Mouse (Mus musculus) neural tube, embryonic 15.5 days (tissue): ENCODE results near the gene Gm8797. TPM values are rescaled to one million over a fixed set of nuclear protein-coding genes. Genes with fewer than 3 reads are reported as not detected.
"Not testable (repeated sequence)": the region's sequence is repeated elsewhere in the genome, so short reads cannot be mapped to it uniquely, and the experiment has no call there.

Experiments used
- ATAC-seq: fragments of 200-750 bp; cut with Nextera tagmentation; 2 replicates; pipeline ENCODE4 v1.8.0; 2017; ENCODE audit warnings: mild to moderate bottlenecking, moderate TSS enrichment, moderate library complexity; ENCODE audit not compliant: low FRiP score
- H3K27ac ChIP-seq: fragments of 300-500 bp; sonication (generic); replicated peaks from 2 replicates; pipeline ENCODE4 v1.5.1; 2015; ENCODE audit warnings: mild to moderate bottlenecking, inconsistent platforms
- H3K27me3 ChIP-seq: fragments of 300-500 bp; sonication (generic); replicated peaks from 2 replicates; pipeline ENCODE4 v1.6.1; 2015; ENCODE audit warnings: inconsistent platforms
- H3K36me3 ChIP-seq: fragments of 300-500 bp; sonication (generic); 2 replicates; pipeline ENCODE4 v1.6.1; 2015; ENCODE audit warnings: inconsistent platforms
- H3K4me1 ChIP-seq: fragments of 300-500 bp; sonication (generic); 2 replicates; pipeline ENCODE4 v1.6.1; 2015; ENCODE audit warnings: inconsistent platforms
- H3K4me2 ChIP-seq: fragments of 300-500 bp; sonication (generic); 2 replicates; pipeline ENCODE4 v1.6.1; 2015; ENCODE audit warnings: inconsistent platforms, mild to moderate bottlenecking, moderate library complexity
- H3K4me3 ChIP-seq: fragments of 300-500 bp; sonication (generic); replicated peaks from 2 replicates; pipeline ENCODE4 v1.5.1; 2015; ENCODE audit warnings: mild to moderate bottlenecking, inconsistent platforms
- H3K9ac ChIP-seq: fragments of 300-500 bp; sonication (generic); replicated peaks from 2 replicates; pipeline ENCODE4 v1.6.1; 2015; ENCODE audit warnings: mild to moderate bottlenecking, inconsistent platforms
- H3K9me3 ChIP-seq: fragments of 300-500 bp; sonication (generic); replicated peaks from 2 replicates; pipeline ENCODE4 v1.6.1; 2016; ENCODE audit warnings: inconsistent platforms
- WGBS: fragments of 180-500 bp; shearing (Covaris S2); methylation state at CpG from one replicate; pipeline ENCODE4 v1.1.7; 2015; ENCODE audit warnings: mixed read lengths; 5-methylcytosine and 5-hydroxymethylcytosine counted together
- polyA plus RNA-seq: library from polyadenylated mRNA; unstranded; fragments of >200 nt; fragmentation: Nextera tagmentation; extraction: Ambion mirVana; gene quantifications from 2 replicates; pipeline ENCODE4 v1.2.1, GENCODE M21; 2015

Gene Gm8797
- 13.8 and 19.1 TPM in 2 replicates for polyA plus RNA-seq

- not testable (repeated sequence) for ATAC-seq, H3K9me3 ChIP-seq, H3K36me3 ChIP-seq, H3K9ac ChIP-seq, H3K4me1 ChIP-seq, H3K4me2 ChIP-seq, H3K27ac ChIP-seq, H3K27me3 ChIP-seq, H3K4me3 ChIP-seq
- WGBS: 96% methylated on average over 9 of the region's 9 CpGs
Measured at GRCm38 (mm10) chr3:5750506-5750905, at the start of gene Gm8797. Gene Gm8797, plus strand, starts transcription at chr3:5750806.

DNA sequence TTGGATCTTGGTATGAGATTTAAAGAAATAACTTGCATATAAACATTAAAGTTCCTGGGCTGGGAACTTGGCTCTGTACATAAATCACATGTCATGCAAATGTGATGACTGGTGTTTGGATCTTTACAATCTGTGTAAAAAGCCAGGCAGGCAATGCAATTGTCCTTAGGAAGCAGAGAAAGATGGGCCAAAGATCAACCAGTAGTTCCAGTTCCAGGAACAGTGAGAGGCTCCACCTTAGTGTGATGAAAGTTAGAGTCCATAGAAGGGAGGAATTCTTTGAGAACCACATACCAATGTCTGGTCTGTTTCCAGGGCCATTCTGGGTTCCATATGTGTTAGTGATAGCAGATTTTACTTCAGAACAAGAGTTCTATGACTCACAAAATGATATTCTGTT is 36.1 kb upstream of the Gm8797 start:
- H3K4me1 ChIP-seq: no peaks in the 10 kb centered on the region
- no peak overlapping the region for H3K9ac ChIP-seq
- H3K4me2 ChIP-seq: no peak overlapping the region
- no peak overlapping the region for H3K27ac ChIP-seq
- no peaks in the 10 kb centered on the region for H3K9me3 ChIP-seq
- no peak for ATAC-seq
- H3K27me3 ChIP-seq: no peaks in the 10 kb centered on the region
- no peak overlapping the region for H3K4me3 ChIP-seq
- H3K36me3 ChIP-seq: no peaks in the 10 kb centered on the region

GRCm38 (mm10) chr3:5732931-5733330 is 17.7 kb upstream of the Gm8797 start:
- Histone ChIP-seq H3K36me3 (no peaks in the 10 kb centered on the region), H3K4me3 (no peak overlapping the region), H3K9ac (no peak overlapping the region), H3K27me3 (no peaks in the 10 kb centered on the region), H3K4me2 (no peak overlapping the region), H3K9me3 (no peaks in the 10 kb centered on the region), H3K4me1 (no peaks in the 10 kb centered on the region), H3K27ac (no peak overlapping the region)
- no peak for ATAC-seq

DNA sequence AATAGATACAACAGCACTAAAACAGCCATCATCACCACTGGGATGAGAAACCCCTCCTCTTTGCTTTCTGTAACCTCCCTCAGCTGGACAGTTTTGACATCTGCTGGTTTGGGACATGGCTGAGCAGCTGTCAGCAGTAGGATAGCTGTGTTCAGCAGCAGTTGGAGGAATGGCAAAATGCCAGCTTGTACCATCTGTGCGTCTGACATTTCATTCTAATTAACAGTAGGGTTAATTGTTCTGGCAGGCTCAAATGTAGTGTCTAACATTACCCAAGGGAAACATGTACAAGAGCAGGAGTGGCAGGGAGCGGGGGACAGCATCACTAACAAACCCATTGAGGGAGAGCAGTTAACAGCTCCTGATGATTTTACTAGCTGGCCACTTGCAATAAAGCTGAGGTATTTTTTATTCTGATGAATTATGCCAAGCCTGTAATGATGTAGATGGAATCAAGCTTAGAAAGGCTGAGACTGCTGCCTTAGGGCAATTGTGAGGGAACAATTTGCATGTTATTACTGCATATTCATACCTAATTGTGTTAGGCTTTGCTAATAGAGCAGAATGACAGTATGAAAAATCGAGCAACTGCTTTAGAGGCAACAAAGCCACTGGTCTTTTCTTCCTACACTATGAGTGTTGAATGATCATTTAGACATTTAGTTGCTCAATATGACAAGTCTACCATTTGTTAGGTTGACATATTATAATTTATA is 4.3 kb downstream of the Gm8797 start:
- Histone ChIP-seq H3K36me3 (no peaks in the 10 kb centered on the region), H3K27me3 (no peaks in the 10 kb centered on the region), H3K4me1 (peaks cover 9% of the 10 kb centered on the region), H3K4me3 (no peak overlapping the region), H3K4me2 (peak overlapping the region; percentile 7), H3K9ac (no peak overlapping the region), H3K9me3 (no peaks in the 10 kb centered on the region), H3K27ac (0 out of 2 replicates have a peak overlapping the region, but pooled peaks have one; percentile 28)
- 5% methylated on average over 3 of the region's 3 CpGs for WGBS
- peak; percentile 95 for ATAC-seq

DNA sequence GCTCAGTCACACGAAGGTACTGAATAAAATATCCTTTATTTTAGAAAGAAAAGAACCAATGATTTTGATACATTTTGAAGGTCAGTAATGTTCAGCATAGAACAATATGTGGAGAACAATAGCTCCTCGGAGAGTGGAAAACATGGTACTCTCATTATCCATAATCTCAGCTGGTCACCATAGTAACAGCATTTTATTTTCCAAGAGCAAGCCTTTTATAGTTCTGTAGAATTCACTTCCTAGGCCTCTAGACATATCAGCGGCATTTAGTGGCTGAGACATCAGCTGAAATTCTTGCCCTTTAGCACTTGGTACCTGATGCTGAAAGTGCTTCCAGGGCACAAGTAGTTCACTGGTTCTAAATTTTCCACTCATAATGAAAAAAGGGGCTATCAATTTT is 15.7 kb downstream of the Gm8797 start:
- no peak for ATAC-seq
- WGBS: 37% methylated on average over 3 of the region's 3 CpGs

GRCm38 (mm10) chr3:5776894-5777293 is 26.3 kb downstream of the Gm8797 start:
- no peaks in the 10 kb centered on the region for H3K4me1 ChIP-seq
- 90% methylated on average over 2 of the region's 2 CpGs for WGBS

More for the DNA sequence above, 15.7 kb downstream of the Gm8797 start:
- Histone ChIP-seq H3K9ac (no peak overlapping the region), H3K4me2 (no peak overlapping the region), H3K4me1 (no peaks in the 10 kb centered on the region), H3K9me3 (no peaks in the 10 kb centered on the region), H3K27ac (no peak overlapping the region), H3K36me3 (no peaks in the 10 kb centered on the region), H3K27me3 (no peaks in the 10 kb centered on the region), H3K4me3 (no peak overlapping the region)

More at GRCm38 (mm10) chr3:5776894-5777293, 26.3 kb downstream of the Gm8797 start:
- no peaks in the 10 kb centered on the region for H3K36me3 ChIP-seq
- no peak for ATAC-seq
- no peak overlapping the region for H3K9ac ChIP-seq
- H3K4me2 ChIP-seq: no peak overlapping the region
- H3K27me3 ChIP-seq: no peaks in the 10 kb centered on the region
- no peak overlapping the region for H3K4me3 ChIP-seq
- no peak overlapping the region for H3K27ac ChIP-seq
- no peaks in the 10 kb centered on the region for H3K9me3 ChIP-seq
